Mouse (Mus musculus) mature B cell (primary cell): ENCODE measurements around the gene Glis3.

Source experiments
- in situ Hi-C: fragments of 300-500 bp; cut with MboI; formaldehyde crosslinking; loops from 2 replicates; pipeline ENCODE4 v1.14.3; 2019

Gene Glis3

GRCm38 (mm10) chr19:28655166-28655565 lies 24.7 kb downstream of the Glis3 start:
- in situ Hi-C loops, result no loop called here

GRCm38 (mm10) chr19:28650836-28651235 lies 29.0 kb downstream of the Glis3 start:
- in situ Hi-C loops, result no loop called here

- in situ Hi-C loops, result no loop called here
Observed at GRCm38 (mm10) chr19:28649489-28649888, 30.4 kb downstream of the Glis3 start.

GRCm38 (mm10) chr19:28648881-28649280 lies 31.0 kb downstream of the Glis3 start:
- in situ Hi-C loops, result no loop called here

- in situ Hi-C loops, result no loop called here
Observed at GRCm38 (mm10) chr19:28647424-28647823, 32.5 kb downstream of the Glis3 start.

- in situ Hi-C loops, result no loop called here
Observed at GRCm38 (mm10) chr19:28646286-28646685, 33.6 kb downstream of the Glis3 start.

GRCm38 (mm10) chr19:28640861-28641381 lies 39.0 kb downstream of the Glis3 start:
- in situ Hi-C loops, result no loop called here

- in situ Hi-C loops, result no loop called here
Observed at GRCm38 (mm10) chr19:28635991-28636553, 43.8 kb downstream of the Glis3 start.

GRCm38 (mm10) chr19:28634986-28635385 lies 44.9 kb downstream of the Glis3 start:
- in situ Hi-C loops, result no loop called here

- in situ Hi-C loops, result no loop called here
Observed at GRCm38 (mm10) chr19:28628416-28628815, 51.5 kb downstream of the Glis3 start.

- in situ Hi-C loops, result no loop called here
Observed at GRCm38 (mm10) chr19:28626189-28626588, 53.7 kb downstream of the Glis3 start.

- in situ Hi-C loops, result no loop called here
Observed at GRCm38 (mm10) chr19:28624571-28624970, 55.3 kb downstream of the Glis3 start.

- in situ Hi-C loops, result no loop called here
Observed at GRCm38 (mm10) chr19:28623726-28624125, 56.2 kb downstream of the Glis3 start.

GRCm38 (mm10) chr19:28621608-28622505 lies 58.0 kb downstream of the Glis3 start:
- in situ Hi-C loops, result no loop called here

- in situ Hi-C loops, result no loop called here
Observed at GRCm38 (mm10) chr19:28617736-28618135, 62.1 kb downstream of the Glis3 start.

GRCm38 (mm10) chr19:28617191-28617590 lies 62.7 kb downstream of the Glis3 start:
- in situ Hi-C loops, result no loop called here

GRCm38 (mm10) chr19:28616487-28616886 lies 63.4 kb downstream of the Glis3 start:
- in situ Hi-C loops, result no loop called here

- in situ Hi-C loops, result no loop called here
Observed at GRCm38 (mm10) chr19:28612249-28612648, 67.6 kb downstream of the Glis3 start.

GRCm38 (mm10) chr19:28608747-28609146 lies 71.1 kb downstream of the Glis3 start:
- in situ Hi-C loops, result no loop called here

GRCm38 (mm10) chr19:28608277-28608676 lies 71.6 kb downstream of the Glis3 start:
- in situ Hi-C loops, result no loop called here

- in situ Hi-C loops, result no loop called here
Observed at GRCm38 (mm10) chr19:28600866-28601265, 79.0 kb downstream of the Glis3 start.

GRCm38 (mm10) chr19:28594215-28594614 lies 85.7 kb downstream of the Glis3 start:
- in situ Hi-C loops, result no loop called here

- in situ Hi-C loops, result no loop called here
Observed at GRCm38 (mm10) chr19:28592981-28593380, 86.9 kb downstream of the Glis3 start.
